Mouse (Mus musculus) heart, embryonic 12.5 days (tissue): ENCODE data around the gene Tpm3. TPM values are rescaled to one million over a fixed set of nuclear protein-coding genes. Genes with fewer than 3 reads are reported as not detected.
A peak's percentile ranks its signal among the peaks of the same experiment; 100 is the strongest.

ENCODE experiments used
- ATAC-seq: fragments of 200-750 bp; cut with Nextera tagmentation; 2 replicates; pipeline ENCODE4 v1.8.0; 2017; ENCODE audit warnings: moderate TSS enrichment, moderate library complexity; ENCODE audit not compliant: insufficient number of reproducible peaks, low FRiP score
- H3K27ac ChIP-seq: fragments of 300-500 bp; sonication (generic); 2 replicates; pipeline ENCODE4 v1.5.1; 2016; ENCODE audit warnings: mild to moderate bottlenecking, moderate library complexity; ENCODE audit not compliant: poor library complexity, severe bottlenecking
- H3K27me3 ChIP-seq: fragments of 300-500 bp; sonication (generic); replicated peaks from 2 replicates; pipeline ENCODE4 v1.6.1; 2016; ENCODE audit warnings: mild to moderate bottlenecking, moderate library complexity
- H3K36me3 ChIP-seq: fragments of 300-500 bp; sonication (generic); 2 replicates; pipeline ENCODE4 v1.6.1; 2016; ENCODE audit warnings: mild to moderate bottlenecking, moderate library complexity
- H3K4me1 ChIP-seq: fragments of 300-500 bp; sonication (generic); replicated peaks from 2 replicates; pipeline ENCODE4 v1.6.1; 2016; ENCODE audit warnings: mild to moderate bottlenecking
- H3K4me2 ChIP-seq: fragments of 300-500 bp; sonication (generic); 2 replicates; pipeline ENCODE4 v1.6.1; 2016; ENCODE audit warnings: mild to moderate bottlenecking, moderate library complexity
- H3K4me3 ChIP-seq: fragments of 300-500 bp; sonication (generic); 2 replicates; pipeline ENCODE4 v1.5.1; 2016; ENCODE audit warnings: mild to moderate bottlenecking
- H3K9ac ChIP-seq: fragments of 300-500 bp; sonication (generic); 2 replicates; pipeline ENCODE4 v1.6.1; 2016; ENCODE audit warnings: mild to moderate bottlenecking, moderate library complexity
- H3K9me3 ChIP-seq: fragments of 300-500 bp; sonication (generic); replicated peaks from 2 replicates; pipeline ENCODE4 v1.6.1; 2016; ENCODE audit warnings: mild to moderate bottlenecking, moderate library complexity
- WGBS: fragments of 180-500 bp; shearing (Covaris S2); methylation state at CpG from one replicate; pipeline ENCODE4 v1.1.7; 2016; 5-methylcytosine and 5-hydroxymethylcytosine counted together
- polyA plus RNA-seq: library from polyadenylated mRNA; unstranded; fragments of >200 nt; fragmentation: Nextera tagmentation; extraction: Ambion mirVana; gene quantifications from 2 replicates; pipeline ENCODE4 v1.2.1, GENCODE M21; 2016

Gene Tpm3
- 335 and 344 TPM in 2 replicates for polyA plus RNA-seq

GRCm38 (mm10) chr3:90072294-90072693 is at the start of gene Tpm3:
Gene Tpm3, plus strand, starts transcription at chr3:90072649.
- Histone ChIP-seq H3K36me3 (no peaks in the 10 kb centered on the region), H3K4me1 (peaks cover 20% of the 10 kb centered on the region), H3K4me2 (no peak within 1 kb of the TSS), H3K27me3 (no peaks in the 10 kb centered on the region), H3K27ac (no peak within 1 kb of the TSS), H3K9me3 (no peaks in the 10 kb centered on the region), H3K9ac (no peak within 1 kb of the TSS), H3K4me3 (no peak within 1 kb of the TSS)
- 52% methylated on average over 4 of the region's 4 CpGs for WGBS
- ATAC-seq, result no peak

- ATAC-seq, result no peak
- 90% methylated on average over 2 of the region's 2 CpGs for WGBS
- H3K36me3 ChIP-seq, result peaks cover 63% of the 10 kb centered on the region
- H3K4me2 ChIP-seq, result no peak overlapping the region
- no peak overlapping the region for H3K4me3 ChIP-seq
- no peaks in the 10 kb centered on the region for H3K9me3 ChIP-seq
- no peaks in the 10 kb centered on the region for H3K4me1 ChIP-seq
- no peak overlapping the region for H3K9ac ChIP-seq
- no peak overlapping the region for H3K27ac ChIP-seq
- no peaks in the 10 kb centered on the region for H3K27me3 ChIP-seq
Measured at GRCm38 (mm10) chr3:90034653-90035052, 37.8 kb upstream of the Tpm3 start.

- Histone ChIP-seq H3K36me3 (peaks cover 65% of the 10 kb centered on the region), H3K27me3 (no peaks in the 10 kb centered on the region), H3K4me1 (no peaks in the 10 kb centered on the region), H3K27ac (no peak overlapping the region), H3K4me3 (no peak overlapping the region), H3K4me2 (no peak overlapping the region), H3K9ac (no peak overlapping the region), H3K9me3 (no peaks in the 10 kb centered on the region)
- ATAC-seq, result no peak
- 94% methylated on average over 1 of the region's 1 CpGs for WGBS
Measured at GRCm38 (mm10) chr3:90036263-90036662, 36.2 kb upstream of the Tpm3 start.

GRCm38 (mm10) chr3:90049691-90050090 is 22.8 kb upstream of the Tpm3 start:
- H3K9ac ChIP-seq, result no peak overlapping the region

GRCm38 (mm10) chr3:90051441-90052350 is 20.8 kb upstream of the Tpm3 start, which contains the start of gene 4933434E20Rik:
Gene 4933434E20Rik, plus strand, starts transcription at chr3:90051636.
- H3K4me3 ChIP-seq, result peak within 1 kb of the TSS; percentile 90
- H3K27ac ChIP-seq, result peak within 1 kb of the TSS; percentile 98
- under 1% methylated on average over 43 of the region's 43 CpGs for WGBS
- peak within 1 kb of the TSS; percentile 71 for H3K4me2 ChIP-seq
- ATAC-seq, result peak; percentile 80
- peak within 1 kb of the TSS; percentile 97 for H3K9ac ChIP-seq
- peaks cover 17% of the 10 kb centered on the region for H3K4me1 ChIP-seq
- peaks cover 22% of the 10 kb centered on the region for H3K36me3 ChIP-seq
- no peaks in the 10 kb centered on the region for H3K9me3 ChIP-seq
- no peaks in the 10 kb centered on the region for H3K27me3 ChIP-seq

More at GRCm38 (mm10) chr3:90049691-90050090, 22.8 kb upstream of the Tpm3 start:
- peaks cover 14% of the 10 kb centered on the region for H3K4me1 ChIP-seq
- WGBS, result 79% methylated on average over 3 of the region's 3 CpGs
- H3K4me2 ChIP-seq, result no peak overlapping the region
- H3K4me3 ChIP-seq, result no peak overlapping the region
- H3K36me3 ChIP-seq, result peaks cover 18% of the 10 kb centered on the region
- no peak overlapping the region for H3K27ac ChIP-seq
- H3K27me3 ChIP-seq, result no peaks in the 10 kb centered on the region
- no peaks in the 10 kb centered on the region for H3K9me3 ChIP-seq
- ATAC-seq, result no peak

- peak; percentile 94 for ATAC-seq
- WGBS, result under 1% methylated on average over 70 of the region's 81 CpGs
Measured at GRCm38 (mm10) chr3:90052351-90053241, 19.9 kb upstream of the Tpm3 start, which contains the start of gene Ubap2l. Gene Ubap2l, minus strand, starts transcription at chr3:90052628.

GRCm38 (mm10) chr3:90061549-90061948 is 10.9 kb upstream of the Tpm3 start:
- 89% methylated on average over 6 of the region's 6 CpGs for WGBS
- no peak overlapping the region for H3K27ac ChIP-seq
- no peaks in the 10 kb centered on the region for H3K27me3 ChIP-seq
- H3K4me2 ChIP-seq, result no peak overlapping the region
- H3K4me3 ChIP-seq, result no peak overlapping the region
- H3K36me3 ChIP-seq, result peaks cover 70% of the 10 kb centered on the region
- no peak for ATAC-seq
- no peaks in the 10 kb centered on the region for H3K4me1 ChIP-seq
- H3K9me3 ChIP-seq, result no peaks in the 10 kb centered on the region
- no peak overlapping the region for H3K9ac ChIP-seq

More at GRCm38 (mm10) chr3:90052351-90053241, 19.9 kb upstream of the Tpm3 start, which contains the start of gene Ubap2l:
- Histone ChIP-seq H3K27me3 (no peaks in the 10 kb centered on the region), H3K4me1 (peaks cover 17% of the 10 kb centered on the region), H3K27ac (peak within 1 kb of the TSS; percentile 98), H3K36me3 (peaks cover 28% of the 10 kb centered on the region), H3K4me3 (peak within 1 kb of the TSS; percentile 90), H3K9ac (peak within 1 kb of the TSS; percentile 97), H3K4me2 (peak within 1 kb of the TSS; percentile 71), H3K9me3 (no peaks in the 10 kb centered on the region)

- no peaks in the 10 kb centered on the region for H3K27me3 ChIP-seq
- H3K4me2 ChIP-seq, result no peak overlapping the region
- WGBS, result 63% methylated on average over 2 of the region's 2 CpGs
- no peaks in the 10 kb centered on the region for H3K9me3 ChIP-seq
- no peaks in the 10 kb centered on the region for H3K4me1 ChIP-seq
- no peak for ATAC-seq
- no peak overlapping the region for H3K9ac ChIP-seq
- no peak overlapping the region for H3K27ac ChIP-seq
- no peak overlapping the region for H3K4me3 ChIP-seq
- H3K36me3 ChIP-seq, result peaks cover 62% of the 10 kb centered on the region
Measured at GRCm38 (mm10) chr3:90062539-90062938, 9.9 kb upstream of the Tpm3 start.

- H3K9ac ChIP-seq, result no peak overlapping the region
- no peak overlapping the region for H3K4me3 ChIP-seq
- H3K27me3 ChIP-seq, result no peaks in the 10 kb centered on the region
- peaks cover 53% of the 10 kb centered on the region for H3K36me3 ChIP-seq
- no peak overlapping the region for H3K27ac ChIP-seq
- no peak for ATAC-seq
- H3K9me3 ChIP-seq, result no peaks in the 10 kb centered on the region
- WGBS, result 85% methylated on average over 3 of the region's 3 CpGs
- 0 out of 2 replicates have a peak, but pooled peaks cover 3% of the 10 kb centered on the region for H3K4me1 ChIP-seq
- H3K4me2 ChIP-seq, result no peak overlapping the region
Measured at GRCm38 (mm10) chr3:90064383-90064782, 8.1 kb upstream of the Tpm3 start.

GRCm38 (mm10) chr3:90065553-90065952 is 6.9 kb upstream of the Tpm3 start:
- H3K4me3 ChIP-seq, result no peak overlapping the region
- 0 out of 2 replicates have a peak, but pooled peaks cover 3% of the 10 kb centered on the region for H3K4me1 ChIP-seq
- H3K9ac ChIP-seq, result no peak overlapping the region
- no peaks in the 10 kb centered on the region for H3K9me3 ChIP-seq
- H3K27me3 ChIP-seq, result no peaks in the 10 kb centered on the region
- 52% methylated on average over 3 of the region's 3 CpGs for WGBS
- no peak overlapping the region for H3K27ac ChIP-seq
- peaks cover 45% of the 10 kb centered on the region for H3K36me3 ChIP-seq
- H3K4me2 ChIP-seq, result no peak overlapping the region
- ATAC-seq, result no peak

- Histone ChIP-seq H3K9ac (no peak overlapping the region), H3K4me1 (peaks cover 11% of the 10 kb centered on the region), H3K27me3 (no peaks in the 10 kb centered on the region), H3K27ac (no peak overlapping the region), H3K9me3 (no peaks in the 10 kb centered on the region), H3K4me3 (no peak overlapping the region), H3K36me3 (peaks cover 23% of the 10 kb centered on the region), H3K4me2 (no peak overlapping the region)
- 85% methylated on average over 4 of the region's 4 CpGs for WGBS
- no peak for ATAC-seq
Measured at GRCm38 (mm10) chr3:90067851-90068250, 4.6 kb upstream of the Tpm3 start.
